Mouse (Mus musculus) midbrain, embryonic 14.5 days (tissue): ENCODE data around the gene Doc2g. TPM values are rescaled to one million over a fixed set of nuclear protein-coding genes. Genes with fewer than 3 reads are reported as not detected.
A peak's percentile ranks its signal among the peaks of the same experiment; 100 is the strongest.

Source experiments
- ATAC-seq: fragments of 200-750 bp; cut with Nextera tagmentation; 2 replicates; pipeline ENCODE4 v1.8.0; 2017; ENCODE audit warnings: moderate number of reproducible peaks, moderate library complexity; ENCODE audit not compliant: low FRiP score, low TSS enrichment
- DNase-seq: peaks from one replicate; pipeline ENCODE4 v3.0.0-alpha.2; 2015
- H3K27ac ChIP-seq: fragments of 300-500 bp; sonication (generic); replicated peaks from 2 replicates; pipeline ENCODE4 v1.5.1; 2014; ENCODE audit warnings: mild to moderate bottlenecking, low read depth, low read length, moderate library complexity
- H3K27me3 ChIP-seq: fragments of 300-500 bp; sonication (generic); 2 replicates; pipeline ENCODE4 v1.6.1; 2014; ENCODE audit warnings: low read length, control low read depth, mixed read lengths; ENCODE audit not compliant: control insufficient read depth, insufficient read depth
- H3K36me3 ChIP-seq: fragments of 300-500 bp; sonication (generic); 2 replicates; pipeline ENCODE4 v1.6.1; 2014; ENCODE audit warnings: low read length, control low read depth; ENCODE audit not compliant: control insufficient read depth, insufficient read depth
- H3K4me1 ChIP-seq: fragments of 300-500 bp; sonication (generic); 2 replicates; pipeline ENCODE4 v1.6.1; 2014; ENCODE audit warnings: mild to moderate bottlenecking, antibody characterized with exemption, low read length, control low read depth; ENCODE audit not compliant: control insufficient read depth, insufficient read depth
- H3K4me2 ChIP-seq: fragments of 300-500 bp; sonication (generic); 2 replicates; pipeline ENCODE4 v1.6.1; 2014; ENCODE audit warnings: mild to moderate bottlenecking, low read length, moderate library complexity
- H3K4me3 ChIP-seq: fragments of 300-500 bp; sonication (generic); replicated peaks from 2 replicates; pipeline ENCODE4 v1.5.1; 2014; ENCODE audit warnings: low read depth, low read length
- H3K9ac ChIP-seq: fragments of 300-500 bp; sonication (generic); replicated peaks from 2 replicates; pipeline ENCODE4 v1.6.1; 2014; ENCODE audit warnings: mild to moderate bottlenecking, low read length, moderate library complexity
- H3K9me3 ChIP-seq: fragments of 300-500 bp; sonication (generic); 2 replicates; pipeline ENCODE4 v1.6.1; 2016; ENCODE audit warnings: low read length, control low read depth, mixed read lengths; ENCODE audit not compliant: control insufficient read depth
- WGBS: fragments of 180-500 bp; shearing (Covaris S2); extraction: QIAGEN DNeasy Blood & Tissue Kit; methylation state at CpG from one replicate; pipeline ENCODE4 v1.1.7; 2014; 5-methylcytosine and 5-hydroxymethylcytosine counted together
- polyA plus RNA-seq: library from polyadenylated mRNA; unstranded; fragments of >200 nt; fragmentation: Nextera tagmentation; extraction: Ambion mirVana; gene quantifications from 2 replicates; pipeline ENCODE4 v1.2.1, GENCODE M21; 2014

Gene Doc2g
- polyA plus RNA-seq, 1 experiment from 2014 or later = 5.7 TPM

DNA sequence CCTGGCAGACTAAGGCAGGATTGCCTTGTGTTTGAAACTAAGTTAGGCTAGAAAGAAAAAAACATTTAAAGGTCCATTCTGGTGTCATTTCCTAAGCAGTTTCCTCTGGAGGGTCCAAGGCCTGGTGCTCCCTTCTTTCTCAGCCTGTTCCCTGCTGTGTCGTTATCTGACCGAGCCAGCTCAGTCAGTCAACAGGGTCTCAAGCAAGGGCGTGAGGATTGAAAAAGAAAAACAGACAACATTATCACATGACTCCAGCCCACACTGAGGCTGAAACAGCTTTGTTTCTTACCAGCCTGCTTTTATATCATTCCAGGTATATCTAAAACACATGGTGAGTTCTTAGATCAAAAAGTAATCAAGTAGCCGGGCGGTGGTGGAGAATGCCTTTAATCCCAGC is 12.5 kb downstream of the Doc2g start:
- WGBS = 73% methylated on average over 5 of the region's 5 CpGs
- H3K9me3 ChIP-seq = no peaks in the 10 kb centered on the region
- peaks cover 9% of the 10 kb centered on the region for H3K4me1 ChIP-seq
- no peak overlapping the region for H3K27ac ChIP-seq
- ATAC-seq (no peak), DNase-seq (no peak)
- H3K27me3 ChIP-seq = no peaks in the 10 kb centered on the region
- peaks cover 5% of the 10 kb centered on the region; the same call in 1 of the 2 replicates for H3K36me3 ChIP-seq
- no peak overlapping the region for H3K4me2 ChIP-seq
- H3K4me3 ChIP-seq = no peak overlapping the region
- H3K9ac ChIP-seq = no peak overlapping the region

DNA sequence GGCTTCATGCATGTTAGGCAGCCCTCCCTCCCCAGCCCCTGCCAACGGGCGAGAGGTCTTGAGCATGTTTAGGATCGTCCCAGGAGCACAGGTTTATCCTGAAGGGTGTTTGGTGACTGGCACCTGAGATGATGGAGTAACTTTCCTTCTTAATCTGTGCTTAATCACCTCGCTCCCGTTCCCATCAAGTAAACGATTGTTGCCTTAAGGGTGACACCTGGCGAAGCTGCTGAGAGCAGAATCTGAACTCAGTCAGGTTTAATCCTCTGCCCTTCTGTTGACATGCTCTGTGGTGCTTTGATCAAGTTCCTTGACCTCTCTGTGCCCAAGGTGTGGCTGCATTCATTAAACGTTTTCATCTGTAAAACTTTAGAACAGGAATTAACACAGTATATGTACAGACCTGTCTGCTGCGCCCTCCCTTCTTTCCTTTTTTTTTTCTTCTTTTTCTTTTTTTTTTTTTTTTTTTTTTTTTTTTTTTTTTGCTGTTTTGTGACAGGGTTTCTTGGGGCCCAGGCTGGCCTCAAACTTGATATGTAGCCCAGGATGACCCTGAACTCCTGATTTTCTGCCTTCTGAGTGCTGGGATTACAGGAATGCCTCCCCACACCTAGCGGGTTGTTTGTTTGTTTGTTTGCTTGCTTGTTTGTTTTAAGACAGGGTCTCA is 14.9 kb downstream of the Doc2g start:
- no peak overlapping the region for H3K27ac ChIP-seq
- DNase-seq (no peak), ATAC-seq (no peak)
- WGBS = 65% methylated on average over 10 of the region's 10 CpGs
- H3K27me3 ChIP-seq = no peaks in the 10 kb centered on the region
- H3K9ac ChIP-seq = no peak overlapping the region
- no peaks in the 10 kb centered on the region for H3K4me1 ChIP-seq
- no peak overlapping the region for H3K4me2 ChIP-seq
- no peaks in the 10 kb centered on the region for H3K36me3 ChIP-seq
- no peaks in the 10 kb centered on the region for H3K9me3 ChIP-seq
- H3K4me3 ChIP-seq = no peak overlapping the region

DNA sequence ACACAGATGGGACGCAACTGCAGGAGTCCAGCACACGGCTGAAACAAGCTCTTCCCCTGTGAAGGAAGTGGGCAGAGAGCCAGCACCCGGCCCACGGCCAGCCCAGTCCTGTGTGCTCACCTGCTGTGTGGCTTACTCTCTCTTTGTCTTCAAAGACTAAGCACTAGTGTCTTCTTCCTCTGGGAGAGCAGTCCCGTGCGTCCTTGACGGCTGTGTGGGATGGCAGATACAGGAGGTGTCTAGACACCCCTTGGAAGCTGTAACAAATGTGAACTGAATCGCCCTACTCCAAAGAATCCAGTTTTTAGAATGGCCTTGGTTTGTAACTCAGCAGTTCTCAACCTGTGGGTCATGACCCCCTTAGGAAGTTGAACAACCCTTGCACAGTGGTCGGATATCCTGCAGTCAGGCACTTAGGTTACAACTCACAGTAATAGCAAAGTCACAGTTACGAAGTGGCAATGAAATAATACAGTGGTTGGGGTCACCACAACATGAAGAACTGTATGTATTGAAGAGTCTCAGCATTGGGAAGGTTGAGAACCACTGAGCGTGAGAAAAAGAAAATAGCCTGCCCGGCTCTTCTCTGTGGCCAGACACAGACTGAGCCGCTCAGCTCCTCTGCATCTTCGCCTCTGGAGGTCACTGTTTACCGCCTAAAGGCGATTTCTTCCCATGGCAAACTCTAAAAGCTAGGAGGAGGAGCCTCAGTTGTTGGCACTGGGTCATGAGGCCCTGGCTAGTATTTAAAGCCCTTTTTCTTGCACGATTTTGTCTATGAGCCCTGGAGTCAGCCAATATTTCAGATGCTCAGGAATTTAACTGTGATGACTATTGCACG is 15.8 kb downstream of the Doc2g start:
- DNase-seq (peak; percentile 88), ATAC-seq (0 out of 2 replicates have a peak, but pooled peaks have one; percentile 43)
- Histone ChIP-seq H3K4me1 (no peaks in the 10 kb centered on the region), H3K27ac (no peak overlapping the region), H3K9ac (no peak overlapping the region; the same call in 1 of the 2 replicates), H3K4me3 (no peak overlapping the region), H3K36me3 (no peaks in the 10 kb centered on the region), H3K27me3 (no peaks in the 10 kb centered on the region), H3K4me2 (no peak overlapping the region), H3K9me3 (no peaks in the 10 kb centered on the region)
- whole genome bisulfite sequencing = 27% methylated on average over 18 of the region's 18 CpGs

DNA sequence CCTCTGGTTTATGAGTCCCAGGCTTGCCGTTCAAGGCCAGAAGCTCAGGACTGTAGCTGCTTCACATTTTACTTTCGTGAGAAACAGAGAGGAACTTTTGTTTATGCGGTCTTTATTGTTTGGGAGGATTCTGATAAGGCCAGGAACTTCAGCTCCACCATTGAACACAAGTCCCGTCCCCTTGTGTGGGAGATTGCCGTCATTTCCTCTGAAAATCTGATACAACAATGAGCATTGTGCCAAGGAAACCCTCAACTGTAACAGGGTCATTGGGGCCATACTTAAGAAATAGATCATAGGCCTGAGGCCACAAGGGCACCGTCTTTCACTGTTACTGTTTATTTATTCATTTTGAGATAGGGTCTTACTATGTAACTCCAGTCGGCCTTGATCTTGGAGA is 20.1 kb downstream of the Doc2g start:
- WGBS = 80% methylated on average over 7 of the region's 7 CpGs
- H3K4me2 ChIP-seq = no peak overlapping the region
- no peak for ATAC-seq
- no peaks in the 10 kb centered on the region for H3K9me3 ChIP-seq
- H3K9ac ChIP-seq = no peak overlapping the region
- H3K4me3 ChIP-seq = no peak overlapping the region
- H3K27me3 ChIP-seq = no peaks in the 10 kb centered on the region
- H3K4me1 ChIP-seq = no peaks in the 10 kb centered on the region
- no peak for DNase-seq
- no peaks in the 10 kb centered on the region for H3K36me3 ChIP-seq
- no peak overlapping the region for H3K27ac ChIP-seq

DNA sequence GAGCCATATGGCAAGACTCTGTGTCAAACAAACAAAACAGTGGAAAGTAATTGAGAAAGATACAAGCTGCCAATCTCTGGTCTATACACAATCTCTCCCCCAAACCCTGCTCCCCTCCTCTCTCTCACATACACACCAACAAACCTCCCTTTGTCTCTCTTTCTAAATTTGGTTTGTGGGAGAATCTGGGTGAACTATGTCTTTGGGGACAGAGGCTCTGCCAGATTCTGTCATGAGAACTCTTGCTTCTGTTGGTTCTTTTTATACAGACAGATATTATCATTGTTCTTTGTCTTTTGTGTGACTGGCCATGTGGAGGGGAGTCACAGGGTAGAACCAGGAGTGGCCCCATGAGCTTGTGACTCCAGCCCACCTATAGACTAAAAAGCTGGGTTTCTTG is 24.5 kb downstream of the Doc2g start:
- H3K4me2 ChIP-seq = no peak overlapping the region
- DNase-seq (no peak), ATAC-seq (no peak)
- H3K27me3 ChIP-seq = no peaks in the 10 kb centered on the region
- H3K4me3 ChIP-seq = no peak overlapping the region
- H3K9me3 ChIP-seq = no peaks in the 10 kb centered on the region
- no peak overlapping the region for H3K27ac ChIP-seq
- no peak overlapping the region for H3K9ac ChIP-seq
- no peaks in the 10 kb centered on the region for H3K4me1 ChIP-seq
- H3K36me3 ChIP-seq = no peaks in the 10 kb centered on the region

DNA sequence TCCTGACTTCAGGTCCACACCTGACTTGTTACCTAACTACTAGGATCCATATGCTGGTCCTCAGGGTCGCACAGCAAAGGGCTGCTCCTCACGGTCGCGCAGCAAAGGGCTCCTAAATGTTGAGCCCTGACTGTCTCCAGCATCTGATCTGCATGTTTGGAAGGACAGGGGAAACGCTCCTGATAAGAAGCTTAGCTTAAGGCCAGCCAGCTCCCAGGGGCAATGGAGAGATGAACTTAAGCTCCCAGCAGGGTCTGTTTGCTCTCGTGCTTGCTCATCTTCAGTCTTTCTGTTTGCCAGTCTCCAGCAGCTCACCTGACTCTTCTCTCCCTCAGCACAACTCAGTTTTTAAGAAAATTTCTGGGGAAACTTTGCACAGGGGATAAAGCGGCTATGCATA is 29.6 kb downstream of the Doc2g start:
- no peaks in the 10 kb centered on the region for H3K36me3 ChIP-seq
- DNase-seq (no peak), ATAC-seq (no peak)
- H3K9ac ChIP-seq = no peak overlapping the region
- H3K4me2 ChIP-seq = no peak overlapping the region
- H3K4me3 ChIP-seq = no peak overlapping the region
- H3K27ac ChIP-seq = no peak overlapping the region
- H3K27me3 ChIP-seq = no peaks in the 10 kb centered on the region
- H3K9me3 ChIP-seq = no peaks in the 10 kb centered on the region
- 0 out of 2 replicates have a peak, but pooled peaks cover 4% of the 10 kb centered on the region for H3K4me1 ChIP-seq
- 57% methylated on average over 7 of the region's 7 CpGs for WGBS

DNA sequence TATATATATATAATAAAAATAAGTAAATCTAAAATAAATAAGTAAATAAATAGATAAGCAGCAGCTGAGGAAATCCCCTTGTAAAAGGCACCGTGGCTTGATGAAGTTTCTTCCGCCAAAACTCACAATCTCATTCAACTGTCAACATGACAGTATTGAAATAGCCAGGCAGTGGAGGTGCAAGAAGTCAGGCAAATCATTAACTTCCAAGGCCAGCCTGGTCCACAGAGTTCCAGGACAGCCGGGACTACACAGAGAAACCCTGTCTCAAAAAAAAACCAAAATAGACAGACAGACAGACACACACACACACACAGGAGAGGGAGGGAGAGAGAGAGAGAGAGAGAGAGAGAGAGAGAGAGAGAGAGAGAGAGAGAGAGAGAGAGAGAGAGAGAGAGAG is 30.2 kb downstream of the Doc2g start:
- no peaks in the 10 kb centered on the region for H3K27me3 ChIP-seq
- H3K4me3 ChIP-seq = no peak overlapping the region
- 0 out of 2 replicates have a peak, but pooled peaks cover 4% of the 10 kb centered on the region for H3K4me1 ChIP-seq
- DNase-seq (no peak), ATAC-seq (no peak)
- no peaks in the 10 kb centered on the region for H3K36me3 ChIP-seq
- H3K4me2 ChIP-seq = no peak overlapping the region
- no peak overlapping the region for H3K27ac ChIP-seq
- no peak overlapping the region for H3K9ac ChIP-seq
- 85% methylated on average over 3 of the region's 3 CpGs for WGBS
- H3K9me3 ChIP-seq = no peaks in the 10 kb centered on the region

DNA sequence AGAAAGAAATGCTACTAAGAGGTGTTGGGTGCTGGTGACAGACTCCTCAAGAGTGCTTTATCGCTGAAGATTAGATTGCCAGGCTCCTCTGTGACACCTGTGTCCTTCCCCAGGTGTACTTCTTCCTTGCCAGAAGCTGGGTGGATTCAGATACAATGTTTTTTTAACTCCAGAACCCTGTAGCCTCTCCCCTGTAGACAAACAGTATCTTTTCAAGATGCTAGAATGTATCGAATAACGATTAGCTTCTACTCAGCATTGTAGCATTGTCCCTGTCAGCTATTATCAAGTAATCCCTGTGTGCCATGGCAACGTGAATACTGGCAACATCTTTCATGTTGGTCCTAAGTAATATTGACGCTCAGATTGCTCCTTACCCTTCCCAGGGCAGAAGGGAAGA is 30.6 kb downstream of the Doc2g start:
- Histone ChIP-seq H3K9ac (no peak overlapping the region), H3K27ac (no peak overlapping the region), H3K4me2 (no peak overlapping the region), H3K9me3 (no peaks in the 10 kb centered on the region), H3K36me3 (no peaks in the 10 kb centered on the region), H3K4me3 (no peak overlapping the region), H3K4me1 (0 out of 2 replicates have a peak, but pooled peaks cover 4% of the 10 kb centered on the region), H3K27me3 (no peaks in the 10 kb centered on the region)
- no peak for DNase-seq
- no peak for ATAC-seq
- 48% methylated on average over 5 of the region's 5 CpGs for WGBS
